Mouse (Mus musculus) heart, postnatal 36 days (tissue): Measurements from ENCODE around the gene Cphx3. TPM values are rescaled to one million over a fixed set of nuclear protein-coding genes. Genes with fewer than 3 reads are reported as not detected.
"Not testable (repeated sequence)": the region's sequence is repeated elsewhere in the genome, so short reads cannot be mapped to it uniquely, and the experiment has no call there.

Experiments
- DNase-seq, 2 experiments: peaks; one replicate each; pipeline ENCODE4 v3.0.0; 2021 to 2022
- intact Hi-C: fragments of 180-260 bp; cut with DNase I; formaldehyde crosslinking; loops from one replicate; pipeline ENCODE4 v1.15.1; 2025
- total RNA-seq, 2 experiments: library from RNA; stranded (reverse); gene quantifications; 2 replicates each; pipeline ENCODE4 v1.2.3; 2021

Gene Cphx3
- total RNA-seq: not detected

- DNase-seq: not testable (repeated sequence)
Observed at GRCm38 (mm10) chr14:26081997-26082396, at the start of gene Cphx3. TSS of gene Cphx3 (plus strand) at chr14:26082297.

GRCm38 (mm10) chr14:26034364-26034763 lies 47.7 kb upstream of the Cphx3 start:
- DNase-seq, intact Hi-C loops: not testable (repeated sequence)

More at GRCm38 (mm10) chr14:26081997-26082396, at the start of gene Cphx3:
- intact Hi-C loops: not testable (repeated sequence)

DNA sequence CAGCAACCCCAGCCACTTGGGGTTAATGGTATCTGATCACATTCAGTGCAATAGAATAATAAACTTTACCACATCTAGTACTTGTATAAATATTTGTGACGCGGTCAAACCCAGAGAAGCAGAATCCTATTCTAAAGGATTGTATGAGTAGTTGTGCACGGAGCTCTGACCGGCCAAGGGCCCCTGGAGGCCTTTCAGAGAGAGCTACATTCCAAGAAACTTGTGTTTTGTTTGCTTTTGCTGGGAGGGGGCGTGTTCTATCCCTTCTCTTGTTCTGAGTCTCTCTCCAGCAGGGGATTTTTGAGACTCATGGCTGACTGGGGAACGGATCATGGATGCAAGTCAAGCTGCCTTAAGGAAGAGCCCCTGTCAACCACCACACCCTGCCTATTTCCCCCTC lies 46.7 kb upstream of the Cphx3 start:
- DNase-seq, intact Hi-C loops: not testable (repeated sequence)

GRCm38 (mm10) chr14:26042611-26043010 lies 39.5 kb upstream of the Cphx3 start, which contains the start of gene Gm9780:
TSS of gene Gm9780 (minus strand) at chr14:26042711.
- intact Hi-C loops, DNase-seq: not testable (repeated sequence)

GRCm38 (mm10) chr14:26045007-26045406 lies 37.1 kb upstream of the Cphx3 start:
- intact Hi-C loops, DNase-seq: not testable (repeated sequence)

DNA sequence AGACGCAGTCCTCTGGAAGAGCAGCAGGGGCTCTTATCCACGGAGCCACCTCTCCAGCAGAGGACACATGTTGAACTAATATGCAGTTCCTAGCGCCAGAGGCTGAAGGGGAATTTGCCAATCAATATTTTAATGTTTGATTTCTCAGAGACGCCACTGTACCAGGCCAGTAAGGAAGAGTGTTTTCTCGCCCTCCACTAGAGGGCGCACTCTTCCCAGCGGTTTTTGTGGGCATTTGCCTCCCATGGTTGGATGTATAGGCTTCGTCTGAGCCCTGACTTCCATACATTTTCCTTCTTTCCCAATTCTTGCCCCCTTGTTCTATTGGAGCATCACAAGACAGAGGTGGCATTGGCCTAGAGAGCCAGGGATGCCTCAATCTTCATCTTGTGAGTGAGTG lies 35.1 kb upstream of the Cphx3 start:
- intact Hi-C loops, DNase-seq: not testable (repeated sequence)

DNA sequence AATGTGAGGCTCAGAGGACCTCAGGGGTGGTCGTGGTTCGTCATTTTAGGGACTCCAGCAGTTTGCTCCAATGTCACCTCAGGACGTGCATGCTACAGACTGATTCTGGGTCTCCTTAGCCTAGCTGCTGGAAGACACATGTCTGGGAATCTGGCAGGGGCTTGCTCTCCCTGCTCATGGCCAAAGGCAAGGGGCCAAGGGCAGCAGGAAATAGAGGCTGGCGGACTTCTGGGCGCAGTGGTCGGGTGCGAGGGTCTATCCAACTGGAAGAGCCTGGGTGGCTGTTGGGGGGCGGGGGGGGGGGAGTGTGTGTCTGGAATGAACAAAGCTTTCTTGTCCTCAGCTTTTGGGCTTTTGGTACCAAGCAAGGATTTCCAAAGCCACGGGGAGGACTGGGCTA lies 33.3 kb upstream of the Cphx3 start:
- DNase-seq, intact Hi-C loops: not testable (repeated sequence)

- intact Hi-C loops, DNase-seq: not testable (repeated sequence)
Observed at GRCm38 (mm10) chr14:26058184-26058583, 23.9 kb upstream of the Cphx3 start.

DNA sequence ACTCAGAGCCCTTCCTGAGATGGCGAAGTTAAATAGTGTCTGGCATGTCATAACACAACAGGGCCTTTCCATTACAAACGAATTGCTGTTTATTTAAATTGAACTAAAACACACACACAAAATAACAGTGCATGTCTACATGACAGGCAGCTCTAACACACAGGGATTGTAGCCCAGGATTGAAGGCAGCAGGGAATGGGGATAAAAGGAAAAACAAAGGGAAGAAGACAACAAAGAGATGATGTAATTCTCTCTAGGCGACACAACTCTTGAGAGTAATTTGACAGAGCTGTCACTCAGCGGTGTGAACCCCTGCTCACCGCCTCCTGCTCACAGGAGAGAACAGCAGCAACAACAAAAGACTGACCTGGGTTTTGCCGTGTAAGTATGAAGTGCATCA lies 22.7 kb upstream of the Cphx3 start:
- intact Hi-C loops, DNase-seq: not testable (repeated sequence)

DNA sequence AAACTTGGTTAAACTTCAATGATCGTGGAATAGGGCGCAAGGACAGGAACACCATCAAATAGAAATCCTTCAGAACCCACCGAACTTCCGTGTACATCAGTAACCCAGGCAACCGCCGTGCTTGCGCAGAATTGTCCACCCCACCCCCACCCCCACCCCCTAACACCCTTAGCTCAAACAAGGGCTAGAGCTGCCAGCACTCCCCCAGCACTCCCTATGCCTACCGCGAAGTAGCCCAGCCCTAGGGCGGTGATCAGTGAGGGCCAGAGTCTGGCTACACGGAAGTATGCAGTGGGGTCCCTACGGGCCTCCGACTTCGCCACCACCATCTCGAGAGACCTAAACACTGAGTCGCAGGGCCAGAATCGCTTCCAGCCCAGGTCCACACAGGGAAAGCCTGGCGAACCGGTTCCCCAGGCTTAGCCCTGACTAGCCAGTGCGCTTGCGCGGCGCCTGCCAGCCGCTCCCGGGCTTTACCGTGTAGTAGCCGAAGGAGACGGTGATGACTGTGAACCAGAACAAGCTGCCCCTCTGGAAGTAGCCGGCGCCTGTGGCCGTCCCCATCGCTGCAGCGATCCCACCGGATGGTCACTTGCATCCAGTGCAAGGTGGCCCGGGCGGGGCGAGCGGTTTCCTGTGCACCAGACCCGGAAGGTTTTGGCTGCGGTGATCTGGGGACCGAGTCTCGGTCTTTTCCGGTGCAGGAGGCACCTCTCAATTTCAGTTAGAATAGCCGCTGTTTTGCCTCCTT lies 15.3 kb upstream of the Cphx3 start:
- DNase-seq, intact Hi-C loops: not testable (repeated sequence)

GRCm38 (mm10) chr14:26067325-26067633 lies 14.8 kb upstream of the Cphx3 start, which contains the start of gene Tmem254c:
TSS of gene Tmem254c (minus strand) at chr14:26067355.
- intact Hi-C loops: not testable (repeated sequence)

GRCm38 (mm10) chr14:26076620-26077390 lies 5.3 kb upstream of the Cphx3 start:
- intact Hi-C loops, DNase-seq: not testable (repeated sequence)

More at GRCm38 (mm10) chr14:26067325-26067633, 14.8 kb upstream of the Cphx3 start, which contains the start of gene Tmem254c:
- not testable (repeated sequence) for DNase-seq

DNA sequence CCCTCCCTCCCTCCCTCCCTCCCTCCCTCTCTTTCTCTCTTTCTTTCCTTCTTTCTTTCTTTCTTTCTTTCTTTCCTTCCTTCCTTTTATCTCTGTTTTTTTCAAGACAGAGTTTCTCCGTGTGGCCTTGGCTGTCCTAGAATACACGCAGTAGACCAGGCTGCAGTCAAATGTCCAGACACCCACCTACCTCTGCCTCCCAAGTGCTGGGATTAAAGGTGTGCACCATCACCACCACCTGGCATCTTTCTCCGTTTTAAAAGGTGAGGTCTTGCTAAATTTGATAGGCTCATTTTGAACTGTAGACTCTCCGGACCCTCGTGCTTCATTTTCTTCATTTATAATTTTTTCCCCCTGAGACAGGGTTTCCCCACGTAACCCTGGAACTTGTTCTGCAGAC lies 881 bp upstream of the Cphx3 start, which contains the start of gene Cphx2:
TSS of gene Cphx2 (plus strand) at position 301 of the 400 bp plus-strand sequence.
- DNase-seq, intact Hi-C loops: not testable (repeated sequence)

- DNase-seq, intact Hi-C loops: not testable (repeated sequence)
Observed at GRCm38 (mm10) chr14:26097622-26098021, 15.5 kb downstream of the Cphx3 start.

DNA sequence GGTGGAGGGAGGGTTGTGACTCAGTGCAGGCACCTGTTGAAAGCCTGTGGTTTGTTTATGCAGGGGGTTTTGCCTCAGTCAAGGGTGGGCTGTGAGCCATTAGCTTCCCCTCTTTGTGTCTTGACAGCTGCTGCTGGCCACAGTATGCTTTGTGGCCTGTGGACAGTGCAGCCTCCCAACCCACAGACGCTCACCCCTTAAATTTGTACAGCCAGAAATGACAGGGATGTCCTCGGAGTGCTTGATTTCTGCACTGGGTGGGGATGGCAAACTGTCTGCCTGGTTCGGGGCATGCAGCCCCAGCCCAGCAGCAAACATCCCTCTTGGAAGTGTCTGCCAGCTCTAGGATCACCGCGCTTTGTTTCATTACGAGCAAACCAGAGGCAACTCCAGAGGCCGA lies 36.1 kb downstream of the Cphx3 start, which contains the start of gene Duxbl2:
TSS of gene Duxbl2 (plus strand) at position 200 of the 400 bp plus-strand sequence.
- DNase-seq, intact Hi-C loops: not testable (repeated sequence)

GRCm38 (mm10) chr14:26118550-26119000 lies 36.5 kb downstream of the Cphx3 start:
- intact Hi-C loops: not testable (repeated sequence)

GRCm38 (mm10) chr14:26119095-26119494 lies 37.0 kb downstream of the Cphx3 start:
- intact Hi-C loops, DNase-seq: not testable (repeated sequence)

More at GRCm38 (mm10) chr14:26118550-26119000, 36.5 kb downstream of the Cphx3 start:
- not testable (repeated sequence) for DNase-seq

DNA sequence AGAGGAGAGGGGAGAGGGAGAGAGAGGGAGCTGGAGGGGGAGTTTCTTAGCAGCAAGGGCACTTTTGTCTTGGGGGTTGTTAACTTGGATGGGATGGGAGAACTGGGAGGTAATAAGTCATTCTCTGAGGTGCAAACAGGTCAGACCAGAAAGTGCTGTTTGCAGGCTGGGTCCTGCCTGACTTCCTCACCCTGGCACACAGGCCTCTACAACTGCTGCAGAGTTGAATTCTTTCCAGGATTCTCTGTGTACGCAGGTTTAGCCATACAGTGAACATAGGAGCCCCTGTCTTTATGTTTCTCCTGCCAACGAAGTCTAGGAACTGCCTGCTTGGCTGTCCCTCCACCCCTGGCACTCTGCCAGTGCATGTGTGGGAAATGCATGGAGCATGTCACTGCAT lies 65.0 kb downstream of the Cphx3 start:
- intact Hi-C loops, DNase-seq: not testable (repeated sequence)

DNA sequence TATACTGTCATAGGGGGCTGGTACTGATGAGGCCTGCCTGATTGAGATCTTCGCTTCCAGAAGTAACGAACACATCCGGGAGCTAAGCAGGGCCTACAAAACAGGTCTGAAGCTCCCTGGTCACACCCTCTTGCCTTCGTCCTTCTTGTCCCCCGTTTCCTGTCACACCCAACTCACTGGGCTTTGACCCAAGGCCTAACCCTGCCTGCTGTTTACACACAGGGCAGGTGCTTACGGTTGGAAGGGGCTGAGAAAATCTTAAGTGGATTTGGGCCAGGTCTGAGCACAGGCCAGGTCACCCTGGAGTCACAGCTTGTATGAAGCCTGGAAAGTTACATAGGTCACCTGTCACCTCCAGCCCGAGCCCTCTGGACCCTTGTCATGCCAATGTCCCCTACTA lies 73.9 kb downstream of the Cphx3 start:
- intact Hi-C loops: not testable (repeated sequence)

GRCm38 (mm10) chr14:26161156-26161555 lies 79.1 kb downstream of the Cphx3 start:
- intact Hi-C loops, DNase-seq: not testable (repeated sequence)

More for the DNA sequence above, 73.9 kb downstream of the Cphx3 start:
- not testable (repeated sequence) for DNase-seq

- intact Hi-C loops, DNase-seq: not testable (repeated sequence)
Observed at GRCm38 (mm10) chr14:26162423-26162822, 80.3 kb downstream of the Cphx3 start.
